In genomic region chr16:87698692-87699305, GRCm38 (mm10) we compare ENCODE assay signal across 8 mouse cellular contexts. TPM values are rescaled to one million over a fixed set of nuclear protein-coding genes. Genes with fewer than 3 reads are reported as not detected.
DNase-seq lines count a peak whose midpoint lies in the region; ATAC-seq lines count a peak whose summit lies in the region.

Bach1 (plus strand) TSS chr16:87698945.

- peak; percentile 90 for ATAC-seq in frontal cortex, adult (ENCODE audit: low TSS enrichment)

- H3K4me3 ChIP-seq in hindbrain, embryonic 10.5 days, result peak within 1 kb of the TSS; percentile 85

- DNase-seq in MN1 (ENCODE audit: low spot score), result peak; percentile 92
- DNase-seq in cerebellum, adult 8-10 months, result peak; percentile 87
- peak; percentile 98 for DNase-seq in hindbrain, embryonic 10.5 days (ENCODE audit: low spot score)
- DNase-seq in layer of hippocampus, postnatal 14 days (ENCODE audit: low spot score in 2 of 2), result peak; percentile 89 to 93
- DNase-seq in lung, postnatal 14 days, result peak; percentile 98
- DNase-seq in retina, adult 2 months (ENCODE audit: low read depth, low spot score), result peak; percentile 87
- DNase-seq in thymus, postnatal 36 days, result peak; percentile 97 to 98

- H3K27me3 ChIP-seq in hindbrain, embryonic 10.5 days (ENCODE audit: insufficient read depth, poor library complexity, severe bottlenecking), result peaks cover 10% of the 10 kb centered on the region; the same call in 1 of the 2 replicates

- H3K4me1 ChIP-seq in hindbrain, embryonic 10.5 days (replicated peaks), result peaks cover 36% of the 10 kb centered on the region

- under 1% methylated on average over 84 of the region's 84 CpGs for WGBS in hindbrain, embryonic 10.5 days

- H3K9me3 ChIP-seq in hindbrain, embryonic 10.5 days, result no peaks in the 10 kb centered on the region

- H3K27ac ChIP-seq in hindbrain, embryonic 10.5 days, result peak within 1 kb of the TSS; percentile 98

- H3K36me3 ChIP-seq in hindbrain, embryonic 10.5 days, result no peaks in the 10 kb centered on the region

RNA-seq across cellular contexts. Expression of gene Bach1, which starts in this region (rescaled TPM):
- 15.4 and 19.3 TPM in 2 replicates for polyA plus RNA-seq in hindbrain, embryonic 10.5 days (2016; fragmentation: Nextera tagmentation; extraction: Ambion mirVana)
- total RNA-seq in layer of hippocampus, postnatal 14 days (2021), result 10 to 100 TPM; 14.5 to 15.6 TPM

Comparison
In these comparisons a context has a peak if more than half of its experiments do, and no peak if none do; other contexts are left out.
1. Peak in every context shown above with its lines: DNase-seq, ATAC-seq, H3K4me3 ChIP-seq and H3K27ac ChIP-seq.